Mouse (Mus musculus) heart, embryonic 12.5 days (tissue): Measurements from ENCODE around the gene Clec3a. TPM values are rescaled to one million over a fixed set of nuclear protein-coding genes. Genes with fewer than 3 reads are reported as not detected.

Experiments used
- ATAC-seq: fragments of 200-750 bp; cut with Nextera tagmentation; 2 replicates; pipeline ENCODE4 v1.8.0; 2017; ENCODE audit warnings: moderate TSS enrichment, moderate library complexity; ENCODE audit not compliant: insufficient number of reproducible peaks, low FRiP score
- H3K27ac ChIP-seq: fragments of 300-500 bp; sonication (generic); 2 replicates; pipeline ENCODE4 v1.5.1; 2016; ENCODE audit warnings: mild to moderate bottlenecking, moderate library complexity; ENCODE audit not compliant: poor library complexity, severe bottlenecking
- H3K27me3 ChIP-seq: fragments of 300-500 bp; sonication (generic); replicated peaks from 2 replicates; pipeline ENCODE4 v1.6.1; 2016; ENCODE audit warnings: mild to moderate bottlenecking, moderate library complexity
- H3K36me3 ChIP-seq: fragments of 300-500 bp; sonication (generic); 2 replicates; pipeline ENCODE4 v1.6.1; 2016; ENCODE audit warnings: mild to moderate bottlenecking, moderate library complexity
- H3K4me1 ChIP-seq: fragments of 300-500 bp; sonication (generic); replicated peaks from 2 replicates; pipeline ENCODE4 v1.6.1; 2016; ENCODE audit warnings: mild to moderate bottlenecking
- H3K4me2 ChIP-seq: fragments of 300-500 bp; sonication (generic); 2 replicates; pipeline ENCODE4 v1.6.1; 2016; ENCODE audit warnings: mild to moderate bottlenecking, moderate library complexity
- H3K4me3 ChIP-seq: fragments of 300-500 bp; sonication (generic); 2 replicates; pipeline ENCODE4 v1.5.1; 2016; ENCODE audit warnings: mild to moderate bottlenecking
- H3K9ac ChIP-seq: fragments of 300-500 bp; sonication (generic); 2 replicates; pipeline ENCODE4 v1.6.1; 2016; ENCODE audit warnings: mild to moderate bottlenecking, moderate library complexity
- H3K9me3 ChIP-seq: fragments of 300-500 bp; sonication (generic); replicated peaks from 2 replicates; pipeline ENCODE4 v1.6.1; 2016; ENCODE audit warnings: mild to moderate bottlenecking, moderate library complexity
- WGBS: fragments of 180-500 bp; shearing (Covaris S2); methylation state at CpG from one replicate; pipeline ENCODE4 v1.1.7; 2016; 5-methylcytosine and 5-hydroxymethylcytosine counted together
- polyA plus RNA-seq: library from polyadenylated mRNA; unstranded; fragments of >200 nt; fragmentation: Nextera tagmentation; extraction: Ambion mirVana; gene quantifications from 2 replicates; pipeline ENCODE4 v1.2.1, GENCODE M21; 2016

Clec3a gene
- polyA plus RNA-seq, 1 experiment from 2014 or later: not detected

- Histone ChIP-seq H3K27me3 (no peaks in the 10 kb centered on the region), H3K4me3 (no peak overlapping the region), H3K27ac (no peak overlapping the region), H3K36me3 (no peaks in the 10 kb centered on the region), H3K4me2 (no peak overlapping the region), H3K4me1 (no peaks in the 10 kb centered on the region), H3K9ac (no peak overlapping the region), H3K9me3 (no peaks in the 10 kb centered on the region)
- 60% methylated on average over 6 of the region's 6 CpGs for WGBS
- no peak for ATAC-seq
These were observed 1.0 kb downstream of the Clec3a start for GRCm38 (mm10) chr8:114418904-114419303.

- WGBS: 68% methylated on average over 4 of the region's 4 CpGs
- H3K9me3 ChIP-seq: no peaks in the 10 kb centered on the region
These were observed 3.7 kb downstream of the Clec3a start for GRCm38 (mm10) chr8:114421544-114421943.

GRCm38 (mm10) chr8:114438236-114438635 is 20.4 kb downstream of the Clec3a start:
- H3K4me3 ChIP-seq: no peak overlapping the region
- no peaks in the 10 kb centered on the region for H3K9me3 ChIP-seq
- ATAC-seq: no peak
- peaks cover 7% of the 10 kb centered on the region for H3K4me1 ChIP-seq
- no peaks in the 10 kb centered on the region for H3K36me3 ChIP-seq
- 12% methylated on average over 6 of the region's 6 CpGs for WGBS
- no peaks in the 10 kb centered on the region for H3K27me3 ChIP-seq
- no peak overlapping the region for H3K9ac ChIP-seq
- H3K4me2 ChIP-seq: no peak overlapping the region
- H3K27ac ChIP-seq: no peak overlapping the region

More at GRCm38 (mm10) chr8:114421544-114421943, 3.7 kb downstream of the Clec3a start:
- no peak overlapping the region for H3K4me2 ChIP-seq
- H3K36me3 ChIP-seq: no peaks in the 10 kb centered on the region
- no peak overlapping the region for H3K27ac ChIP-seq
- H3K4me3 ChIP-seq: no peak overlapping the region
- no peak overlapping the region for H3K9ac ChIP-seq
- no peaks in the 10 kb centered on the region for H3K27me3 ChIP-seq
- ATAC-seq: no peak
- no peaks in the 10 kb centered on the region for H3K4me1 ChIP-seq

GRCm38 (mm10) chr8:114439334-114440204 is 21.7 kb downstream of the Clec3a start, which contains the start of gene Wwox:
Wwox (plus strand) TSS chr8:114439655.
- under 1% methylated on average over 54 of the region's 54 CpGs for WGBS
- ATAC-seq: peak; percentile 97

GRCm38 (mm10) chr8:114440205-114440589 is 22.3 kb downstream of the Clec3a start:
- no peak for ATAC-seq
- 25% methylated on average over 5 of the region's 5 CpGs for WGBS

More at GRCm38 (mm10) chr8:114439334-114440204, 21.7 kb downstream of the Clec3a start, which contains the start of gene Wwox:
- peaks cover 7% of the 10 kb centered on the region for H3K4me1 ChIP-seq
- peak within 1 kb of the TSS; percentile 63 for H3K27ac ChIP-seq
- peak within 1 kb of the TSS; percentile 74 for H3K9ac ChIP-seq
- H3K4me2 ChIP-seq: peak within 1 kb of the TSS; percentile 79
- H3K4me3 ChIP-seq: peak within 1 kb of the TSS; percentile 62
- H3K9me3 ChIP-seq: no peaks in the 10 kb centered on the region
- no peaks in the 10 kb centered on the region for H3K27me3 ChIP-seq
- no peaks in the 10 kb centered on the region for H3K36me3 ChIP-seq

GRCm38 (mm10) chr8:114441616-114442015 is 23.7 kb downstream of the Clec3a start:
- no peak overlapping the region for H3K27ac ChIP-seq
- H3K9me3 ChIP-seq: no peaks in the 10 kb centered on the region
- 79% methylated on average over 4 of the region's 4 CpGs for WGBS
- peaks cover 7% of the 10 kb centered on the region for H3K4me1 ChIP-seq
- ATAC-seq: no peak
- no peaks in the 10 kb centered on the region for H3K27me3 ChIP-seq
- H3K4me3 ChIP-seq: no peak overlapping the region
- H3K4me2 ChIP-seq: no peak overlapping the region
- no peaks in the 10 kb centered on the region for H3K36me3 ChIP-seq
- no peak overlapping the region for H3K9ac ChIP-seq

More at GRCm38 (mm10) chr8:114440205-114440589, 22.3 kb downstream of the Clec3a start:
- Histone ChIP-seq H3K27ac (no peak overlapping the region), H3K4me1 (peaks cover 7% of the 10 kb centered on the region), H3K27me3 (no peaks in the 10 kb centered on the region), H3K4me3 (peak overlapping the region; percentile 62), H3K4me2 (peak overlapping the region; percentile 79), H3K36me3 (no peaks in the 10 kb centered on the region), H3K9me3 (no peaks in the 10 kb centered on the region), H3K9ac (peak overlapping the region; percentile 74)

GRCm38 (mm10) chr8:114446884-114447283 is 29.0 kb downstream of the Clec3a start:
- H3K4me2 ChIP-seq: no peak overlapping the region
- H3K9ac ChIP-seq: no peak overlapping the region
- H3K9me3 ChIP-seq: no peaks in the 10 kb centered on the region
- no peak overlapping the region for H3K4me3 ChIP-seq
- H3K36me3 ChIP-seq: no peaks in the 10 kb centered on the region; the same call in 1 of the 2 replicates
- H3K27ac ChIP-seq: no peak overlapping the region
- H3K27me3 ChIP-seq: 0 out of 2 replicates have a peak, but pooled peaks cover 3% of the 10 kb centered on the region
- WGBS: 80% methylated on average over 7 of the region's 7 CpGs
- ATAC-seq: no peak
- H3K4me1 ChIP-seq: peaks cover 14% of the 10 kb centered on the region

GRCm38 (mm10) chr8:114452278-114452677 is 34.4 kb downstream of the Clec3a start:
- no peak overlapping the region for H3K27ac ChIP-seq
- no peak for ATAC-seq
- H3K9me3 ChIP-seq: no peaks in the 10 kb centered on the region
- H3K36me3 ChIP-seq: no peaks in the 10 kb centered on the region; the same call in 1 of the 2 replicates
- H3K4me2 ChIP-seq: no peak overlapping the region
- H3K4me1 ChIP-seq: peaks cover 24% of the 10 kb centered on the region
- no peak overlapping the region for H3K4me3 ChIP-seq
- H3K9ac ChIP-seq: no peak overlapping the region
- 0 out of 2 replicates have a peak, but pooled peaks cover 3% of the 10 kb centered on the region for H3K27me3 ChIP-seq
- 82% methylated on average over 8 of the region's 8 CpGs for WGBS

- no peak overlapping the region for H3K27ac ChIP-seq
- no peaks in the 10 kb centered on the region for H3K9me3 ChIP-seq
- ATAC-seq: no peak
- no peak overlapping the region for H3K9ac ChIP-seq
- H3K4me2 ChIP-seq: 0 out of 2 replicates have a peak overlapping the region, but pooled peaks have one; percentile 28
- 18% methylated on average over 9 of the region's 9 CpGs for WGBS
- peaks cover 29% of the 10 kb centered on the region for H3K4me1 ChIP-seq
- no peaks in the 10 kb centered on the region; the same call in 1 of the 2 replicates for H3K36me3 ChIP-seq
- 0 out of 2 replicates have a peak, but pooled peaks cover 3% of the 10 kb centered on the region for H3K27me3 ChIP-seq
- no peak overlapping the region for H3K4me3 ChIP-seq
These were observed 34.9 kb downstream of the Clec3a start for GRCm38 (mm10) chr8:114452781-114453221.

GRCm38 (mm10) chr8:114455302-114455701 is 37.4 kb downstream of the Clec3a start:
- Histone ChIP-seq H3K9me3 (no peaks in the 10 kb centered on the region), H3K4me1 (peaks cover 23% of the 10 kb centered on the region), H3K27ac (peak overlapping the region; percentile 88), H3K4me3 (no peak overlapping the region), H3K36me3 (no peaks in the 10 kb centered on the region), H3K27me3 (0 out of 2 replicates have a peak, but pooled peaks cover 3% of the 10 kb centered on the region), H3K9ac (no peak overlapping the region), H3K4me2 (no peak overlapping the region)
- ATAC-seq: no peak
- WGBS: 94% methylated on average over 8 of the region's 8 CpGs

GRCm38 (mm10) chr8:114455953-114456352 is 38.1 kb downstream of the Clec3a start:
- Histone ChIP-seq H3K4me1 (peaks cover 23% of the 10 kb centered on the region), H3K9ac (peak overlapping the region; percentile 59), H3K27ac (peak overlapping the region; percentile 88), H3K9me3 (no peaks in the 10 kb centered on the region), H3K4me2 (peak overlapping the region; percentile 60), H3K4me3 (peak overlapping the region; percentile 28; the same call in 1 of the 2 replicates), H3K27me3 (0 out of 2 replicates have a peak, but pooled peaks cover 3% of the 10 kb centered on the region), H3K36me3 (no peaks in the 10 kb centered on the region)
- 32% methylated on average over 15 of the region's 15 CpGs for WGBS
- peak; percentile 71 for ATAC-seq
